Mouse (Mus musculus) c-Kit-positive CD71-positive TER-119-negative erythroid progenitor cells, embryonic 14.5 days (primary cell): Measurements from ENCODE around the gene Rbm17.

Experiments used
- DNase-seq: peaks from one replicate; pipeline ENCODE4 v3.0.0-alpha.2; 2013; ENCODE audit warnings: low read depth

Gene Rbm17

GRCm38 (mm10) chr2:11596690-11597089 is 7.3 kb downstream of the Rbm17 start:
- DNase-seq, result no peak

GRCm38 (mm10) chr2:11587996-11588395 is 16.0 kb downstream of the Rbm17 start:
- no peak for DNase-seq

- DNase-seq, result no peak
Measured at GRCm38 (mm10) chr2:11579399-11579798, 24.6 kb downstream of the Rbm17 start.

- no peak for DNase-seq
Measured at GRCm38 (mm10) chr2:11578187-11578586, 25.8 kb downstream of the Rbm17 start.

GRCm38 (mm10) chr2:11573684-11574083 is 30.3 kb downstream of the Rbm17 start:
- no peak for DNase-seq

GRCm38 (mm10) chr2:11571004-11571535 is 32.9 kb downstream of the Rbm17 start:
- no peak for DNase-seq

- DNase-seq, result no peak
Measured at GRCm38 (mm10) chr2:11568471-11568870, 35.5 kb downstream of the Rbm17 start.

GRCm38 (mm10) chr2:11567781-11568362 is 36.1 kb downstream of the Rbm17 start:
- DNase-seq, result peak; percentile 39

GRCm38 (mm10) chr2:11566898-11567297 is 37.1 kb downstream of the Rbm17 start:
- DNase-seq, result no peak

GRCm38 (mm10) chr2:11566241-11566640 is 37.7 kb downstream of the Rbm17 start:
- DNase-seq, result no peak

GRCm38 (mm10) chr2:11564768-11565167 is 39.2 kb downstream of the Rbm17 start:
- no peak for DNase-seq

- no peak for DNase-seq
Measured at GRCm38 (mm10) chr2:11563256-11563655, 40.7 kb downstream of the Rbm17 start.

GRCm38 (mm10) chr2:11558654-11559053 is 45.3 kb downstream of the Rbm17 start:
- no peak for DNase-seq

- no peak for DNase-seq
Measured at GRCm38 (mm10) chr2:11557244-11557643, 46.7 kb downstream of the Rbm17 start.

GRCm38 (mm10) chr2:11555316-11555715 is 48.6 kb downstream of the Rbm17 start:
- no peak for DNase-seq

- no peak for DNase-seq
Measured at GRCm38 (mm10) chr2:11553471-11554400, 50.2 kb downstream of the Rbm17 start, which contains the start of gene Pfkfb3. Gene Pfkfb3, minus strand, starts transcription at chr2:11554077.

GRCm38 (mm10) chr2:11552966-11553451 is 50.9 kb downstream of the Rbm17 start:
- DNase-seq, result no peak

- no peak for DNase-seq
Measured at GRCm38 (mm10) chr2:11552297-11552821, 51.6 kb downstream of the Rbm17 start.

- no peak for DNase-seq
Measured at GRCm38 (mm10) chr2:11551726-11552125, 52.2 kb downstream of the Rbm17 start.

GRCm38 (mm10) chr2:11548508-11548907 is 55.4 kb downstream of the Rbm17 start:
- no peak for DNase-seq

- peak; percentile 42 for DNase-seq
Measured at GRCm38 (mm10) chr2:11547609-11548008, 56.3 kb downstream of the Rbm17 start.

GRCm38 (mm10) chr2:11546091-11546490 is 57.9 kb downstream of the Rbm17 start:
- DNase-seq, result no peak

GRCm38 (mm10) chr2:11545380-11545779 is 58.6 kb downstream of the Rbm17 start:
- no peak for DNase-seq
